Mouse (Mus musculus) small intestine, adult 2 months (tissue): ENCODE results near the gene Tmem212.

Source experiments
- CTCF ChIP-seq: fragments of 200-500 bp; IDR thresholded peaks from 2 replicates; pipeline ENCODE4 v1.5.1; 2012; ENCODE audit warnings: low read depth, mild to moderate bottlenecking, control low read depth, inconsistent platforms, low read length, moderate library complexity, mixed read lengths; ENCODE audit not compliant: insufficient replicate concordance, insufficient read length; ENCODE audit errors: extremely low read depth
- POLR2A ChIP-seq: fragments of 200-500 bp; IDR thresholded peaks from 2 replicates; pipeline ENCODE4 v1.6.1; 2012; ENCODE audit warnings: low read depth, mild to moderate bottlenecking, control low read depth, inconsistent platforms, low read length, moderate library complexity

DNA sequence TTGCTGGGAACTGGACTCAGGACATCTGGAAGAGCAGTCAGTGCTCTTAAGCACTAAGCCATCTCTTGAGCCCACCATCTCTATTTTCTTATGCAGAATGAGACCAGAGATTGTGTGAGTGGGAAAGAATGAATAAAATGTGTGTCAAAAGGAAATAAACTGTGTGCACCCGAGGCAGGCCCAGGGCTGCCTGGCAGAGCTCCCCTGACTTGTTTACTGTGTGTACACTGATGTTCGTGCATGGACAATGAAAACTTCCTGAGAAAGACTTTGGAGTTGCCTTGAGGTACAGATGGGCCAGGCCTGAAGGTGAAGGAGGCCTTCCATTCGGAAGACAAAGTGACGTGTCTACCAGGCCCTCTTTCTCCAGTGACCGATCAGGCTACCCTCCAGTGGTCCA is 36.2 kb upstream of the Tmem212 start:
- TF ChIP-seq POLR2A (no peak), CTCF (no peak)
